Mouse (Mus musculus) bone marrow macrophage, adult 2 months (primary cell): Measurements from ENCODE around the gene Cnpy2.

ENCODE experiments used
- CTCF ChIP-seq: IDR thresholded peaks from 2 replicates; pipeline ENCODE4 v1.5.1; 2012; ENCODE audit warnings: low read depth, mild to moderate bottlenecking, low read length, moderate library complexity
- POLR2A ChIP-seq: IDR thresholded peaks from 2 replicates; pipeline ENCODE4 v1.6.1; 2012; ENCODE audit warnings: mild to moderate bottlenecking, low read depth, low read length, borderline replicate concordance

DNA sequence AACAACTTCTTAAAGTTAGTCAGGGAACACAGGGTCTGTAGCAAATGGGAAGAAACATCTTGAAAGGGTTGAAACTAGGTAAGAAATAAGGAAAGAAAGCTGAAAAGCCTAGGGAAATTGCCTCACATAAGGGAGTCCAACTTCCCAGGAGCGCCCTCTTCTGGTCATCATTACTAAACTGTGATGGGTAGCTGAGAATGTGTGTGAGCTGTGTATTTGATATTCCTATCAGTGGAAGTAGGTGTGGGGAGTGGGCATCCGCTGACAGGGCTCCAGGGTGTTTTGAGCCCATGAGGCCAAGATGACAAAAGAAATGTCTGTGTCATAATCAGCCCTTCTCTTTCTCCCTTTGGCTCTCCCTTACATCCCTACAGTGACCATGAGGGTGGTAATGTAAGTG is 36.5 kb downstream of the Cnpy2 start:
- TF ChIP-seq CTCF (peak; percentile 46), POLR2A (no peak)
